Mouse (Mus musculus) bone marrow, adult 2 months (tissue): Measurements from ENCODE around the gene Pdzd8.

ENCODE experiments used
- CTCF ChIP-seq: fragments of 200-500 bp; IDR thresholded peaks from 2 replicates; pipeline ENCODE4 v1.5.1; 2011; ENCODE audit warnings: low read length, control low read depth; ENCODE audit not compliant: control insufficient read depth, insufficient read depth
- POLR2A ChIP-seq: fragments of 200-500 bp; IDR thresholded peaks from 2 replicates; pipeline ENCODE4 v1.6.1; 2011; ENCODE audit warnings: low read depth, mild to moderate bottlenecking, control low read depth, low read length, borderline replicate concordance; ENCODE audit not compliant: control insufficient read depth

DNA sequence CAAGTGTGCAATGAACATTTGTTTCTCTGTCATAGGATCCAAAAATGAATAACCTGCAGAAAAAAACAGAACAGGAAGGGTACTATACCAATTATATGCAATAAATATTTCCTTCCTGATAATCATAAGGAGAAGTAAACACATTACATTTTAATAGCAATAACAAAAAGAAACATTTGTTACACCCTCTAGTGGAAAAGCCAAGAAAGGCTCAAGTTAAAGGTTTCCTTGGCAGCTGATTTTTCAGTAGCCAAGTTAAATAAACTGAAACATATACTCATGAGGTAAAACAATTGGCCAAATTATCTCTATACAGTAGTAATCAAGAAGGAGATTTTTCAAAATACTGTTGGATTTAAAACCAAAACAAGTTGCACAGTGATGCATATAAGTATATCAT lies 30.3 kb downstream of the Pdzd8 start:
- TF ChIP-seq CTCF (no peak), POLR2A (no peak)
